8 mouse cellular contexts compared by ENCODE assay signal in genomic region chr11:80089817-80090214, GRCm38 (mm10). TPM values are rescaled to one million over a fixed set of nuclear protein-coding genes. Genes with fewer than 3 reads are reported as not detected.
DNase-seq lines count a peak whose midpoint lies in the region; ATAC-seq and TF ChIP-seq lines count a peak whose summit lies in the region.

No protein-coding gene starts in this region.

- no peaks in the 10 kb centered on the region for H3K9me3 ChIP-seq in lung, embryonic 14.5 days (ENCODE audit: low read depth, low read length)
- no peaks in the 10 kb centered on the region for H3K9me3 ChIP-seq in embryonic facial prominence, embryonic 14.5 days (ENCODE audit: control insufficient read depth, low read length)
- H3K9me3 ChIP-seq in intestine, embryonic 15.5 days, result no peaks in the 10 kb centered on the region
- H3K9me3 ChIP-seq in neural tube, embryonic 12.5 days, result no peaks in the 10 kb centered on the region

- 1% methylated on average over 14 of the region's 14 CpGs for WGBS in lung, embryonic 14.5 days
- under 1% methylated on average over 14 of the region's 14 CpGs for WGBS in embryonic facial prominence, embryonic 14.5 days
- under 1% methylated on average over 14 of the region's 14 CpGs for WGBS in intestine, embryonic 15.5 days
- WGBS in neural tube, embryonic 12.5 days, result under 1% methylated on average over 14 of the region's 14 CpGs

- DNase-seq in lung, embryonic 14.5 days, result no peak
- DNase-seq in lung, postnatal 36 days, result no peak
- DNase-seq in embryonic facial prominence, embryonic 14.5 days (ENCODE audit: low spot score), result no peak
- no peak for DNase-seq in right cerebral cortex, postnatal 25 days
- no peak for DNase-seq in left cerebral cortex, postnatal 25 days (ENCODE audit: low spot score in 2 of 2)

- H3K4me2 ChIP-seq in lung, embryonic 14.5 days, result peak overlapping the region; percentile 84
- peak overlapping the region; percentile 63 for H3K4me2 ChIP-seq in embryonic facial prominence, embryonic 14.5 days (ENCODE audit: low read depth, low read length)
- H3K4me2 ChIP-seq in intestine, embryonic 15.5 days (replicated peaks), result peak overlapping the region; percentile 81
- peak overlapping the region; percentile 94 for H3K4me2 ChIP-seq in neural tube, embryonic 12.5 days (replicated peaks)

- H3K27me3 ChIP-seq in lung, embryonic 14.5 days (ENCODE audit: insufficient read depth, low read length), result no peaks in the 10 kb centered on the region
- H3K27me3 ChIP-seq in embryonic facial prominence, embryonic 14.5 days (replicated peaks; ENCODE audit: control insufficient read depth, insufficient read depth, low read length), result no peaks in the 10 kb centered on the region
- H3K27me3 ChIP-seq in intestine, embryonic 15.5 days (replicated peaks), result no peaks in the 10 kb centered on the region
- no peaks in the 10 kb centered on the region for H3K27me3 ChIP-seq in neural tube, embryonic 12.5 days (replicated peaks)

- H3K4me1 ChIP-seq in lung, embryonic 14.5 days (ENCODE audit: insufficient read depth), result no peaks in the 10 kb centered on the region; the same call in 1 of the 2 replicates
- H3K4me1 ChIP-seq in embryonic facial prominence, embryonic 14.5 days (ENCODE audit: control insufficient read depth, insufficient read depth, low read length), result 0 out of 2 replicates have a peak, but pooled peaks cover 5% of the 10 kb centered on the region
- 0 out of 2 replicates have a peak, but pooled peaks cover 4% of the 10 kb centered on the region for H3K4me1 ChIP-seq in intestine, embryonic 15.5 days (replicated peaks)
- H3K4me1 ChIP-seq in neural tube, embryonic 12.5 days, result peaks cover 6% of the 10 kb centered on the region

- peak overlapping the region; percentile 80 for H3K27ac ChIP-seq in lung, embryonic 14.5 days (ENCODE audit: low read depth)
- peak overlapping the region; percentile 61 for H3K27ac ChIP-seq in embryonic facial prominence, embryonic 14.5 days (replicated peaks; ENCODE audit: low read depth, low read length)
- H3K27ac ChIP-seq in intestine, embryonic 15.5 days, result peak overlapping the region; percentile 56; the same call in 1 of the 2 replicates
- no peak overlapping the region for H3K27ac ChIP-seq in neural tube, embryonic 12.5 days

- 0 out of 2 replicates have a peak, but pooled peaks cover 2% of the 10 kb centered on the region for H3K36me3 ChIP-seq in lung, embryonic 14.5 days (ENCODE audit: insufficient read depth)
- no peaks in the 10 kb centered on the region for H3K36me3 ChIP-seq in embryonic facial prominence, embryonic 14.5 days (ENCODE audit: control insufficient read depth, insufficient read depth, low read length)
- H3K36me3 ChIP-seq in intestine, embryonic 15.5 days, result no peaks in the 10 kb centered on the region
- H3K36me3 ChIP-seq in neural tube, embryonic 12.5 days, result peaks cover 5% of the 10 kb centered on the region; the same call in 1 of the 2 replicates

- ATAC-seq in lung, embryonic 14.5 days (ENCODE audit: insufficient read depth), result no peak
- no peak; the same call in 1 of the 2 replicates for ATAC-seq in embryonic facial prominence, embryonic 14.5 days (ENCODE audit: low read depth)
- ATAC-seq in intestine, embryonic 15.5 days, result no peak
- ATAC-seq in neural tube, embryonic 12.5 days (ENCODE audit: low FRiP score, low read depth), result no peak
- no peak; the same call in 1 of the 2 replicates for ATAC-seq in cerebellum, adult (ENCODE audit: insufficient number of reproducible peaks, low FRiP score, low TSS enrichment)

- no peak for TF ChIP-seq CTCF in lung, embryonic 14.5 days (IDR thresholded peaks at IDR 0.05; ENCODE audit: low read depth)

- peak overlapping the region; percentile 98 for H3K9ac ChIP-seq in lung, embryonic 14.5 days
- peak overlapping the region; percentile 95 for H3K9ac ChIP-seq in embryonic facial prominence, embryonic 14.5 days (ENCODE audit: low read depth, low read length)
- H3K9ac ChIP-seq in intestine, embryonic 15.5 days, result peak overlapping the region; percentile 97
- peak overlapping the region; percentile 94 for H3K9ac ChIP-seq in neural tube, embryonic 12.5 days

- H3K4me3 ChIP-seq in lung, embryonic 14.5 days (ENCODE audit: low read depth, low read length), result peak overlapping the region; percentile 100
- peak overlapping the region; percentile 83 for H3K4me3 ChIP-seq in embryonic facial prominence, embryonic 14.5 days (ENCODE audit: low read depth, low read length)
- H3K4me3 ChIP-seq in intestine, embryonic 15.5 days (replicated peaks), result peak overlapping the region; percentile 94
- H3K4me3 ChIP-seq in neural tube, embryonic 12.5 days, result peak overlapping the region; percentile 99

- intact Hi-C loops in left cerebral cortex, postnatal 25 days (cut with DNase I), result loop anchor here (5.0 kb wide), 1 partner anchor 52 kb away; the partner anchor contains the start of gene Tefm

RNA-seq across cellular contexts. Expression of gene Atad5, which starts 0.6 kb away (rescaled TPM):
- polyA plus RNA-seq in lung, embryonic 14.5 days (2014; fragmentation: Nextera tagmentation; extraction: Ambion mirVana), result 16.2 and 16.3 TPM in 2 replicates
- polyA plus RNA-seq in embryonic facial prominence, embryonic 14.5 days (2014; fragmentation: Nextera tagmentation; extraction: Ambion mirVana), result 9.4 and 11.2 TPM in 2 replicates
- polyA plus RNA-seq in intestine, embryonic 15.5 days (2015; fragmentation: Nextera tagmentation; extraction: Ambion mirVana), result 7.3 and 8.9 TPM in 2 replicates
- 9.4 and 9.5 TPM in 2 replicates for polyA plus RNA-seq in neural tube, embryonic 12.5 days (2016; fragmentation: Nextera tagmentation; extraction: Ambion mirVana)
- total RNA-seq in left cerebral cortex, postnatal 25 days (2021), result 1 to 10 TPM; 2.7 to 3.3 TPM

RNA-seq across cellular contexts. Expression of gene Crlf3, which starts 9.0 kb away (rescaled TPM):
- polyA plus RNA-seq in lung, embryonic 14.5 days (2014; fragmentation: Nextera tagmentation; extraction: Ambion mirVana), result 41.7 and 42.3 TPM in 2 replicates
- polyA plus RNA-seq in embryonic facial prominence, embryonic 14.5 days (2014; fragmentation: Nextera tagmentation; extraction: Ambion mirVana), result 39.5 and 40.9 TPM in 2 replicates
- polyA plus RNA-seq in intestine, embryonic 15.5 days (2015; fragmentation: Nextera tagmentation; extraction: Ambion mirVana), result 26.4 and 31.7 TPM in 2 replicates
- polyA plus RNA-seq in neural tube, embryonic 12.5 days (2016; fragmentation: Nextera tagmentation; extraction: Ambion mirVana), result 24.0 and 25.2 TPM in 2 replicates
- 10 to 100 TPM; 12.2 to 13.4 TPM for total RNA-seq in left cerebral cortex, postnatal 25 days (2021)

RNA-seq across cellular contexts. Expression of gene Tefm, which starts 52.2 kb away (rescaled TPM):
- polyA plus RNA-seq in lung, embryonic 14.5 days (2014; fragmentation: Nextera tagmentation; extraction: Ambion mirVana), result 27.7 and 29.0 TPM in 2 replicates
- 21.6 and 23.9 TPM in 2 replicates for polyA plus RNA-seq in embryonic facial prominence, embryonic 14.5 days (2014; fragmentation: Nextera tagmentation; extraction: Ambion mirVana)
- 30.9 and 33.8 TPM in 2 replicates for polyA plus RNA-seq in intestine, embryonic 15.5 days (2015; fragmentation: Nextera tagmentation; extraction: Ambion mirVana)
- 25.8 and 31.6 TPM in 2 replicates for polyA plus RNA-seq in neural tube, embryonic 12.5 days (2016; fragmentation: Nextera tagmentation; extraction: Ambion mirVana)
- total RNA-seq in left cerebral cortex, postnatal 25 days (2021), result 10 to 100 TPM in 1 of 2 experiments, 1 to 10 TPM in 1; 9.4 to 10.0 TPM
